Comparison of ENCODE assay signal across 1 mouse cellular context in genomic region chr12:112797672-112798331, GRCm38 (mm10).
TF ChIP-seq lines count a peak whose summit lies in the region.

No protein-coding gene starts in this region.

TF ChIP-seq in myocyte, 11 proteins besides CTCF, POLR2A, EP300 and RAD21 (continued from another document):
- TF ChIP-seq POLR2AphosphoS2 (IDR thresholded peaks at IDR 0.05; ENCODE audit: insufficient read length, low read depth) (peak; percentile 30), TCF3 (IDR thresholded peaks at IDR 0.05; ENCODE audit: insufficient read length, low read depth) (peak; percentile 85), MAX (IDR thresholded peaks at IDR 0.05; ENCODE audit: low read depth) (no peak)
